Mouse (Mus musculus): Measurements from ENCODE around the gene Ptgr2.
A peak's percentile ranks its signal among the peaks of the same experiment; 100 is the strongest.
"Not testable (repeated sequence)": the region's sequence is repeated elsewhere in the genome, so short reads cannot be mapped to it uniquely, and the experiment has no call there.

Ptgr2 gene

DNA sequence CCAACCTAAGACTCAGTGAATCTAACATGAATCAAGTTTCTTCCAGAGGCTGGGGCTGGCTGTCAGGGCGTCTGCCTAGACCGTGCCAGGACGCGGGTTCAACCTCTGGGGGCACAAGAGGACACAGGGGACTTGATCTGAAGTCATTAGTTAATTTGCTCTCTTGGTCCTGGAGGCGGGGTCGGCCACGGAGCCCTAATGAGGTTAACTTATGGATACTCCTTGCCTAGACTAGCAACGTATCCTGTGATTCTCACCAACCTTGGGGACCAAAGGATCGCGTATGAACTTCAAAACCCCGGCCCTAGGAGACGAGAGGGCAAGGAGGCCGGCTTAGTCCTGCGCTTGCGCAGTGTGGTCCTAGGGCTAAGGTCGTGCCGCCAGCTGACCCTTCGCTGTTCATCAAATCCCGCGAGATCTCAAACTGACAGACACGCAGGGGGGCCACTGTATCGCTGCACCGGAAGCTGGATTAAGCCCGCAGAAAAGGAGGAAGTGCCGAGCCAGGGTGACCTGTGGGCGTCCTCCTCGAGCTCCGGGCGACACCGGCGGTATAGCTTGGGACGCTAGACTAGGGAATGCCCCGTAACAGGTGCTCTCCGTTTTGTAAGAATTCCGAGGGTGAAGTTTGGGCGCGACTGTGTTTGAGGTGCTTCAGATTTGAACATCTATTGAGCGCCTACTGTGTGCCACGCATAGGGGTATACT, at the start of gene Ptgr2:
Ptgr2 (plus strand) TSS at position 348 of the 708 bp plus-strand sequence.
- DNase-seq (ENCODE audit: low spot score in 2 of 2), result peak; percentile 83 to 95

DNA sequence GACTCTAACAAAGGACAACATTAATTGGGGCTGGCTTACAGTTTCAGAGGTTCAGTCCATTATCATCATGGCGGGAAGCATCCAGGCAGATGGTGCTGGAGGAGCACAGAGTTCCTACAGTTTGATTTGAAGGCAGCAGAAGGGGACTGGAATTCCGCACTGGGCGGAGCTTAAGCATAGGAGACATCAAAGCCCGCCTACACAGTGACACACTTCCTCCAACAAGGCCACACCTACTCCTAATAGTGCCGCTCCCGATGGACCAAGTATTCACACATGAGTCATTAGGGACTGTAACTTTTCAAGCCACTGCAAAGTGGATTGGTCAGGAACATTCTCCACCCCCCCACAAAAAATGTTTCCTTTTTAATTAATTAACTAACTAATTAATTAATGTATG, 49.5 kb upstream of the Ptgr2 start:
- no peak for DNase-seq (ENCODE audit: low spot score in 2 of 2)

DNA sequence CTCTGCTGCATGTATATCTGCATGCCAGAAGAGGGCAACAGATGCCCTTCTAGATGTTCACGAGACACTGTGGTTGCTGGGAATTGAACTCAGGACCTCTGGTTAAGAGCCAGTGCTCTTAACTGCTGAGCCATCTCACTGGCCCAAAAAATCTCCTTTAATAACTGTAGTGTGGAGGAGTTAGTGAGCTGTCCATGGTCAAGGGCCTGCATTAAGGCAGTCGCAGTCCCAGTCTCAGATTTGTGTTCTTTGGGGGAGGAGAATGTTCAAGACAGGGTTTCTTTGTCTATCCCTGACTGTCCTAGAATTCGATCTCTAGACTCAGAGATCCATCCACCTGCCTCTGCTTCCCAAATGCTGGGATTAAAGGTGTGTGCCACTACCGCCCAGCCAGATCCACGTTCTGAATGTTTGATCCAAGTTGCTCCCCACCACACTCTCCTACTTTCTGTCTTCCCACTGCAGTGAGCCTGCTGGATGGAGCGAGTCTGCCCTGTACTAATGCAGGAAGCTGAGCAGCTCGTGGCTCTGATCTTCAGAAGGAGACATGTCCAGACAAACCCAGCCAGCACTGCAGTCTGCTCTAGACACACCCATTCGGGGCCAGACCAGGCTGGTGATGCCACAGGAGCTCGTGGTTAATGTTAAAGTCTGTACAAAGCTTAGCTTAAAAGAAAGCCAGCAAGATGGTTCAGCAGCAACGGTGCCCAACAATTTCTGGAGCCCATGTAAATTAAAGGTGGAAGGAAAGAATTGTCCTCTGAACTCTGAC, 48.9 kb upstream of the Ptgr2 start:
- no peak for DNase-seq (ENCODE audit: low spot score in 2 of 2)

DNA sequence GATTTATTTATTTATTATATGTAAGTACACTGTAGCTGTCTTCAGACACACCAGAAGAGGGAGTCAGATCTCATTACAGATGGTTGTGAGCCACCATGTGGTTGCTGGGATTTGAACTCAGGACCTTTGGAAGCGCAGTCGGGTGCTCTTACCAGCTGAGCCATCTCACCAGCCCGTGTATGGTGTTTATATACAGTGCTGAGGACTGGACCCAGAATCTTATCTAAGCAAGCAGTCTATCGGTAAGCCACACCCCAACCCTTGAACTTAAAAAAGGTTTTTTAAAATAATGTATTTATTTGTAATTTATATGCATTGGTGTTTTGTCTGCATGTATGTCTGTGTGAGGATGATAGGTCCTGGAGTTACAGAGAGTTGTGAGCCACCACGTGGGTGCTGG, 48.0 kb upstream of the Ptgr2 start:
- DNase-seq (ENCODE audit: low spot score in 2 of 2), result not testable (repeated sequence)

DNA sequence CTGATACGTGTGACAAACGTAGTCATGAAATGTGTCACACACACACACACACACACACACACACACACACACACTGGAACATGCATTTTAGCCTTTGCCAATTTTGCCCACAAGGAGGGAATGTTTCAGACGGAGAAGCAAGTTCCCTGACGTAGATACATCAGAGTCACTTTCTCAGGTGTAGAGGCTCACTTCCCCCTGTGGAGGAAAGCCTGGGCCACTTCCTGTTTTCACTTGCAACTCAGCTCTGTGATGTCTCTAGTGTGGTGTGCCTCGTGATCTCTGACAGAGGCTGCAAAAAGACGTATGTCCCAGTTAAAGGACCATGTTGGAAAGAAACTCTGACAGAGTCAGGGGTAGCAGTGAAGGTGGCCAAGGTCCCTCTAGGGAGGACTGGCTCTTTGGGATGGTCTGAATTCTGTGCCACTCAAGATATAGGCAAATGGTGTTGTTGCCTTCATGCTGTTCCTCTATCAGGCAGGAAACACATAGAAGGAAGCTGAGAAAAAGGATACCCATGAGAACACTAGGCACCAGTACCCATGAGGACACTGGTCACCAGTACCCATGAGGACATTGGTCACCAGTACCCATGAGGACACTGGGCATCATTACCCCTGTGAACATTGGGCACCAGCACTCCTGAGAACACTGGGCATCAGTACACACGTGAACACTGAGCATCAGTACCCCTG, 41.8 kb upstream of the Ptgr2 start:
- DNase-seq (ENCODE audit: low spot score in 2 of 2), result peak; percentile 32 to 66

DNA sequence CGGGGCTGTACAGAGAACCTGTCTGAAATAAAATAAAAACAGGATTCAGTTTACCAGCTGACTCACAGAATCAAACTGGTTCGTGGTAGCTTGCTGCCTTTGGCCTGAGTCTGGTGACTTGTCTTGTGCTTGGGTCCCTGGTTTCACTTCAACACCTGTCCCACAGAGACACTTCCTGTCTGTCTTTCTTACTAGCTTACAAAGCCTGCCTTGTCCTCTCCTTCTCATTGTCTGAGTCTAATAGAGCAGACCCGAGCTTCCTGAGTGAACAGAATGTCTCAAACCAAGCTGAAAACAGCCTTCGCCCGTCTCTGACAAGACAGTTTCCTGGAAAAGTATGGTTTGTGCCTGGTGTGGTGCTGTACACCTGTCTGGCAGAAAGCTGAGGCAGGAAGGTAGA, 39.3 kb upstream of the Ptgr2 start:
- peak in 1 of 2 experiments; percentile 32 for DNase-seq (ENCODE audit: low spot score in 2 of 2)

DNA sequence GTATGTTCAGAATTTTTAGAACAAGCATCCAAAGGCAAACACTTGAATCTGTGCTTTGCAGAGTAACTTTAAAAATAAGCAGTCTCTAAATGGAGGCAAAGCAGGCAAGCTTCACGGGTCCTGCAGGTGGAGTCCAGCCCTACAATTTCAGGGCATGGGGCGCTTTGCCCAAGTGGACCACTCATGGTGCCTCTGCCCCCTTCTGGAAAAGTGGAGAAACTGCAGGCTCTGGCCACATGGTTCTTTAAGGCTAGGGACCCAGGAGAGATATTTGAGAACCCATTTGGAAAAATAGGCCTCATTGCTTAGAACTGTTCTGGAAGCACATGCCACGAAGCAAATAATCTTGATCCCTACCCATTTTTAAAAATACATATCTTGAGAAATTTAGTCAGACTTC, 35.8 kb upstream of the Ptgr2 start:
- DNase-seq (ENCODE audit: low spot score in 2 of 2), result peak; percentile 47 to 74

DNA sequence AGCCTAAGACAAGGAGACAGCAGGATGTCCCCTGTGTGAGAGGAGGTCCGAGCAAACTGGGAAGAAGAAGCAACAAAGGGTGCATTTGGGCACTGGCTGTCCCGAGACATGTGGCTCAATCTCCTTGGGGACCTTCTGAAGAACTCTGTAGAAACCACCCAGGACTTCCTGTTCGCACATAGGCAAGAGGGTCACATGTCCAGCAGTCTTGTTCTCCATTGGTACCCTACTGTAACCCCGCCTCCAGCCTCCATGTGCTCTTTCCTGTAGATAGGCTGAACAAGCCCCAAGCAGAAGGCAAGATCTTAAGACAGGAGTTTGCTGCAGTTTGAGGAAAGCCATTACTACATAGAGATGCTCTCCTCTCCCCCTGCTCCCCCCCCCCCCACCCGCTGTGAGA, 32.2 kb upstream of the Ptgr2 start:
- DNase-seq (ENCODE audit: low spot score in 2 of 2), result peak in 1 of 2 experiments; percentile 58

DNA sequence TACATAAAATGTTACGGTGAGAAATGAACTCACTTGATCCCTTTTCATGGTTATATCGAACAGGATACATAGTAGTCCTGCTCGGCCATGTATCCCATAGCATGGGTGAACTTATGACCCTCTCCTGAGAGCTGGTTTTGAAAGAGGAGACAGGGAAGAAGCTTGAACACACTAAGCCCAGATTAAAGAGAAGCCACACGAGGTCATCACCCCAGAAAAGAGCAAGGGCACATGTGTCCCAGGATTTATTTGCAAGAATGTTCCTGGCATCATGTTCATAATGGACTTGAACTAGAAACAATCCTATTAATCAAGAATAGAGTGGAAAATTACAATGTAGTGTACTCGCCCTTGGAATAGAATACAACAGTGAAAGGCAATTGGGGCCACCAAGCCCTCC, 30.1 kb upstream of the Ptgr2 start:
- no peak for DNase-seq (ENCODE audit: low spot score in 2 of 2)

DNA sequence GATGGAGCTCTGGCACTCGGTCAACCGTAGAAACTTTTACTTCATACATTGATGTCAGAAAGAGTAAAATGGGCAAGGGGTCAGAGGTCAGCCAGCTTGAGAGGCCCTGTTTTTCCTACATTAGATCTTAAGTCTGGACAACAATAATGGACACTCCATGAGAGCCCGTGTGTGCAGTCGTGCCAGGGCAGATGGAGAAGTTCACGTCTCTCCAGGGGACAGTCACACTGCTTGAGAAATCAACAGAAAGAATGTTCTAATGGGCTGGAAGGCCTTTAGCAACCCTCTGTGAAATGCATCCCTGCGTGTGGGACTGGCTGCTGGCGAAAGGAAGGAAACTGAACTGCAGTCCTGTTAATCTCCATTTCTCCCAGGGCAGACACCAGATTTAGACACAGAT, 24.7 kb upstream of the Ptgr2 start:
- DNase-seq (ENCODE audit: low spot score in 2 of 2), result no peak

DNA sequence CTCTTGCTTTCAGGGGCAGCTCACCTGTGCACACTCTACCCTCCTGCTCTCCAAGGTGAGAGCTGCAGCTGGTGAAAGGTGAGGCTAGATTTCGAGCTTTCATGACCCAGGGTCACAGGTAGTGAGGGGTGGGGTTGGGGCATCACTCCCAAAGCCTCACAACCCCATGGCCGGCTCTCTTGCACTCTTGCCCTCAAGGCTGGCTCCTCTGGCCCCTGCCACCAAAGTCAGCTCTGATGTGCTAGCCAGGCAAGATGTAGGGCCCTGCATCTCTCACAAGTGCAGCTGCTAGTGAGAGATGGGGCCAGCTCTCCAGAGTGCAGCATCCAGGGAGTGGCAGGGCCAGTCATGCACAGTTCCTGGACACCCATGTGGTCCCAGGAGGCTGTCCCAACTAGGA, 17.8 kb upstream of the Ptgr2 start:
- no peak for DNase-seq (ENCODE audit: low spot score in 2 of 2)

DNA sequence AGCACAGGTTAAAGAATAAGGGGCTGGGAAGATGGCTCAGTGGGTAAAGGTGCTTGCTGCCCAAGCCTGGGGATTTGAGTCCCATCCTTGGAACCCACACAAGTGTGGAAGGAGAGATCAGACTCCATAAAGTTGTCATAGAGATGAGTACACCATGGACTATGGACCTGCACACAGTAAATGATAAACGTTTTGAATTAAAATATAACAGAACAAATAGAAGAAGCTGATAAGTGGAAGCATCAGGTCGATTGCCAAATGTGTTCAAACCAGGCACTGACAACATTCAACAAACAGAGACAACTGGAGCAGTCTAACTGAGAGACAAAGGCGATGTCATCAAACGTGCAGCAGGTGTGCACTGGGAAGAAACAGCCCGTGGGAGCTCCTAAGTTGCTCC, 11.7 kb upstream of the Ptgr2 start:
- DNase-seq (ENCODE audit: low spot score in 2 of 2), result no peak

DNA sequence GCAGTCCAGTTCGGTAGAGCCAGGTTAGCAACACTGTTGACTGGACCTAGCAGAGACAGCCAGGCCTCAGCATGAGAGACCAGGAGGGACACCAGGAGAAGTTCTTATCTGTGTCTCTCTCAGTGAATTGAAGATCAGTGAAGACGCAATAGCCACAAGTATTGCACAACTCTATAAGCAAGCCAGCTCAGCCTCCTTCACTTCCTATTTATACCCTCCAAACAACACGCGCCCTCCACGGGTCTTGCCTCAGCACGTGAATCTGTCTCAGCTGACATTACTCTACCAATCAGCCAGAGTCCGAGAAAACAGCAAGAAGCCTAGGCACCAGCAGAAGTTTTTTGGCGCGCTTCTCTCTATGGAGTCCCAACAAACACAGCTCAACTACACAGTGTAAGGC, 9.7 kb upstream of the Ptgr2 start:
- peak in 1 of 2 experiments; percentile 17 for DNase-seq (ENCODE audit: low spot score in 2 of 2)

DNA sequence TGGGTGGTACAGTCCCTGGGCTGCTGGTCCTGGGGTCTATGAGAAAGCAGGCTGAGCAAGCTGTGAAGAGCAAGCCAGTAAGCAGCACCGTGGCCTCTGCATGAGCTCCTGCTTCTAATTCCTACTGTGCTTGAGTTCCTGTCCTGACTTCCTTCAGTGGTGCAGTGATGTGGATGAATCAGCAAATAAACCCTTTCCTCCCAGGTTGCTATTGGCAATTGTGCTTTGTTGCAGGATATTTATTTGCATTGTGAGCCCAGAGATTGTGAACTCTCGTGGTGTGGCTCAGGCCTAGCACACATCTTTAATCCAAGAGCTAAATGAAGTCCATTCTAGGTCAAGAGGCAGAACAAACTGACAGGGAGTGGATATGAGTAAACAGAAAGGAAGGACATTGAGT, 8.7 kb upstream of the Ptgr2 start:
- no peak for DNase-seq (ENCODE audit: low spot score in 2 of 2)

DNA sequence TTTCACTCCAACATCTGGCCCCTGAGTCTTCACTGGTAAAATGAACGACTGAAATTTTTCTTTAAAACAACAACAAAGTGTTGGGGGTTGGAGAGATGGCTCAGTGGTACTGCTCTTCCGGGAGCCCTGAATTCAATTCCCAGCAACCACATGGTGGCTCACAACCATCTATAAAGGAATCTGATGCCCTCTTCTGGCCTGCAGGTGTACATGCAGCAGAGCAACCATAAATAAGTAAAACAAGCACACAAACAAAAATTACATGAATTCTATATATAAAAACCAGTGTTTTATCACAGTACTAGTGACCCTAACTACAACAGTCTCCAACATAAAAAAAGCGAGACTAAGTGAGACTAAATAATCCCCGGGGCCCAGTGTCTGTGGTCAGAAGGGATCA, 8.2 kb upstream of the Ptgr2 start:
- no peak for DNase-seq (ENCODE audit: low spot score in 2 of 2)

DNA sequence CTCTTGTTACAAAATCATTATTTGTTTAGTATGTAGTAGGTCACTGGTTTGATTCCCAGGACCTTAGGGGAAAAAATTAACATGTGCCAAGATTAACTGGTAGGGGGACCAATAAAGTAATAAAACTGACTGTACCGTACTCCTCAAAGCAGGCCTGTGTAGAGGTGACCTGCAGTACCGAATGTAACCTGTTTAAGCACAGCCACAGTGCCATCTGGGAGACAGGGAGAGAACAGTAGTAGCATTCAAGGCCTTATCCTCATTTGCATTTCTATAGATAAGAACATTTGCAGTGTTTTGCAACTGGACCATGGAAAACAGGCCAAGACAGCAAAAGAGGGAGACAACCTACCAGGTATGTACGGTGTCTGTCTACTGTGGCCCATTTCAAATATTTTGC, 7.2 kb upstream of the Ptgr2 start:
- DNase-seq (ENCODE audit: low spot score in 2 of 2), result no peak

DNA sequence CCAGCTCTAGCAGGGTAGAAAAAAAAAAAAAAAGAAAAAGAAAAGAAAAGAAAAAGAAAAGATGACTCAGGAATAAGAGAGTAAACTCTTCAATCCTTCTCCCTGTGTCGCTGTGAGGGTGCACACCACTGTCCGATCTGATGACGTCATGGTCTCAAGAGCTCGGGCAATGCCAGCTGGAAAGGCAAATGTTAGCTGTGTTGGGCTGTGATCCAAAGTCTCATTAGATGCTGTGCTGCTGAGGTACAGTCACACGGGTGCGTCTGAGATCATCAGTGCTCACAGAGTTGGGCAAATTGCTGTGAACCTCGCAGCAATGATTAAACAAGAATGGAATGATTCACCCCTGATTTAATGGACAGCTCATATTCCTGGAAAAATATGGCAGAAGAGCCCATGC, 6.1 kb upstream of the Ptgr2 start:
- no peak for DNase-seq (ENCODE audit: low spot score in 2 of 2)

DNA sequence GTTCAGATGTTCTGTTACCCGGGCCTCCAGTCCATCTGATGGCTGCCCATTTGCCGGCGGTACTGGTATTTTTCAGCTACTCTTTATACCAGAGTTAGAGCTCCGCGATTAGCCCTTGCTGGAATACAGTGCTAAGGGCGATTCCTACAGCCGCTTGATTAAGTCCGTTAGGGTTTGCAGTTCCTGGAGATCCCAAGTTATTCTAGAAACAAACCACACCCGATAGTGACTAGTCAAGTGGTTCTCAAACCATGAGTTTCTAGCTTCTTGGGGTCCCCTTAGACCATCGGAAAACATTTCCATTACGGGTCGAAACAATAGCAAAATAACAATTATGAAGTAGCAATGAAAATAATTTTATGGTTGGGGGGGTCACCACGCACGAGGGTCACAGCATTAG, 641 bp upstream of the Ptgr2 start:
- no peak for DNase-seq (ENCODE audit: low spot score in 2 of 2)

DNA sequence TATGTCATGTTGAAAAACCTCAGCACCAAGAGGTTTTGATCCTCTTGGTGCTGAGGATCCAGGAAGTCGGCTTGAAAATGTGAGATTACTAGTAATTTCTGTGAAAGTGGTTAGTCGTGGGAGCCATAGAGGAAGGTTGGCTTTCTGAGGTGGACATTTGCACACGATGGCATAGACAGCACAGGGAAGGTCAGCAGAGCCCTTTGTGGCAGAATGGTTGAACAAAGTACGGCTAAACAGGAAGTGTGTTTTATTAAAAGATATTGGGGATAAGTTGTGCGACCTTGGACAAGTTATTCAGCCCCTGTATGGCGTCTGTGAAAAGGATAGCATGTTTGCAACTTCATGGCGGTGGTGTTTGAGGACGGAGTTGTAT, 549 bp downstream of the Ptgr2 start:
- DNase-seq (ENCODE audit: low spot score in 2 of 2), result no peak

DNA sequence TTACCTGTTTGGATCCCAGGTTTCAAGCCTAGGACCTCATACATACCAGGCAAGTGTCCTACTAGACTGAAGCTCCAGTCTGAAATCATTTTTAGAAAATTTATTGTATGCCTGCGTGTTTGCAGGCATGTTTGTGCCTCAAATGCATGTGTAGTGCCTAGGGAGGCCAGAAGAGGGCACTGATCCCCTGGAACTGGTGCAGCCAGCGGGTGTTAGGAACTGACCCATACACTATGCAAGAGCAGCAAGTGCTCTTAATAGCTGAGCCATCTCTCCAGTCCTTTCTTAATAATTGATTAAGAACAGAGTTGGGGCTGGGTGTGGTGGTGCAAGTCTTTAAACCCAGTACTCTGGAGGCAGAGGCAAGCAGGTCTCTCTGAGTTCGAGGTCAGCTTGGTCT, 3.4 kb downstream of the Ptgr2 start:
- peak; percentile 68 to 85 for DNase-seq (ENCODE audit: low spot score in 2 of 2)

DNA sequence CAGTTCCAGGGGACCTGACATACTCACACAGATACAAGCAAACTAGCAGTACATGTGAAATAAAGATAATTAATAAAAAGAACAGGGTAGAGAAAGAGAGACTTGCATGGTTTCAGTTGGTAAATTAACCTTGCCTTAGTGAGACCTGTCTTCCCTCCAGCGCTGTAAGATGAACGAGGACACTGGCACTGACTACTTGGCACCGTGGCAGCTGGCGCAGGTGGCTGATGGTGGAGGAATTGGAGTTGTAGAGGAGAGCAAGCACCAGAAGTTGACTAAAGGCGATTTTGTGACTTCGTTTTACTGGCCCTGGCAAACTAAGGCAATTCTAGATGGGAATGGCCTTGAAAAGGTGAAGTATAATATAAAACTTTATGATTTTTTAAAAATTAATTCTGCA, 12.8 kb downstream of the Ptgr2 start:
- DNase-seq (ENCODE audit: low spot score in 2 of 2), result no peak

DNA sequence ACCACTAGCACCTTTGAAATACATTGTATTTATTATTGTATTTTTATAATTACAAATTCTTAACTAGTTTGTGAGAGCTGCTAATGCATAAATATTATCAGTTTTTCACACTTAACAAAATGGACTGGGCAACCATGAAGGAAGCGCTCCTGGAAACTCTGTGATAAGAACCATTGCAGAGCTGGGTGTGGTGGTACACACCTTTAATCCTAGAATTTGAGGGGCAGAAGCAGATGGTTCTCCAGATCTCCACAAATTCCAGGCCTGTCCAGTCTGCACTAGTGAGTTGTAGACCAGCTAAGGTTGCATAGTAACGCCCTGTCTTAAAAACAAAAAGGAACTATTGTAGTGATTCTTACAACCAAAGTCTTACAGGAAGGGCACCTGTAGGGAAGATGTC, 14.2 kb downstream of the Ptgr2 start:
- DNase-seq (ENCODE audit: low spot score in 2 of 2), result peak in 1 of 2 experiments; percentile 31

DNA sequence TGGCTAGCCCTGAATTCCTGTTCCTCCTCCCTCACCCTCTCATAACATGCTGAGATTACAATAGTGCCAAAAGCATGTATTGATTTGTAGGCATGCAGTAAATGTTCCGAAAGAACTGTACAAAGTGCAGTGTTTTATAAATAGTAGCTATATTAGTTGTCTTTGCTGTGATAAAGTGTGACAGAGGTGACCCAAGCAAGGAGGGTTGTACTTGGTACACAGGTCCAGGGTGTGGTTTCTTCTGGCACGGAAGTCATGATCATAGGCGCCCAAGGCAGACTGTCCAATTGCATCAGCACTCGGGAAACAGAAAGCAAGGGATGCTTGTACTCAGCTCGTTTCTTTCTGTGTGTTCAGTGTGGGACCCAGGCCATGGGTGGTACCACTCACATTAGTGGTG, 19.1 kb downstream of the Ptgr2 start:
- DNase-seq (ENCODE audit: low spot score in 2 of 2), result no peak
